Mouse (Mus musculus): ENCODE measurements around the gene Hfe.

Hfe gene

GRCm38 (mm10) chr13:23745381-23746161 is 34.9 kb upstream of the Hfe start, which contains the start of gene Hist1h3c:
Gene Hist1h3c, minus strand, starts transcription at chr13:23745602.
- TF ChIP-seq NANOG (IDR thresholded peaks at IDR 0.05; ENCODE audit: borderline replicate concordance, low read length) (no peak), POU5F1 (IDR thresholded peaks at IDR 0.05; ENCODE audit: borderline replicate concordance, low read length) (no peak), CTCF (conservative IDR thresholded peaks at IDR 0.05; ENCODE audit: low read length) (no peak)
- Histone ChIP-seq H3K36me3 (ENCODE audit: insufficient read depth, low read length) (no peaks in the 10 kb centered on the region), H3K27me3 (ENCODE audit: insufficient read depth, low read length) (no peaks in the 10 kb centered on the region), H3K4me3 (replicated peaks; ENCODE audit: low read length) (peak within 1 kb of the TSS; percentile 75), H3K4me1 (replicated peaks; ENCODE audit: low read depth, low read length) (peaks cover 46% of the 10 kb centered on the region), H3K9me3 (ENCODE audit: low read length) (no peaks in the 10 kb centered on the region)

DNA sequence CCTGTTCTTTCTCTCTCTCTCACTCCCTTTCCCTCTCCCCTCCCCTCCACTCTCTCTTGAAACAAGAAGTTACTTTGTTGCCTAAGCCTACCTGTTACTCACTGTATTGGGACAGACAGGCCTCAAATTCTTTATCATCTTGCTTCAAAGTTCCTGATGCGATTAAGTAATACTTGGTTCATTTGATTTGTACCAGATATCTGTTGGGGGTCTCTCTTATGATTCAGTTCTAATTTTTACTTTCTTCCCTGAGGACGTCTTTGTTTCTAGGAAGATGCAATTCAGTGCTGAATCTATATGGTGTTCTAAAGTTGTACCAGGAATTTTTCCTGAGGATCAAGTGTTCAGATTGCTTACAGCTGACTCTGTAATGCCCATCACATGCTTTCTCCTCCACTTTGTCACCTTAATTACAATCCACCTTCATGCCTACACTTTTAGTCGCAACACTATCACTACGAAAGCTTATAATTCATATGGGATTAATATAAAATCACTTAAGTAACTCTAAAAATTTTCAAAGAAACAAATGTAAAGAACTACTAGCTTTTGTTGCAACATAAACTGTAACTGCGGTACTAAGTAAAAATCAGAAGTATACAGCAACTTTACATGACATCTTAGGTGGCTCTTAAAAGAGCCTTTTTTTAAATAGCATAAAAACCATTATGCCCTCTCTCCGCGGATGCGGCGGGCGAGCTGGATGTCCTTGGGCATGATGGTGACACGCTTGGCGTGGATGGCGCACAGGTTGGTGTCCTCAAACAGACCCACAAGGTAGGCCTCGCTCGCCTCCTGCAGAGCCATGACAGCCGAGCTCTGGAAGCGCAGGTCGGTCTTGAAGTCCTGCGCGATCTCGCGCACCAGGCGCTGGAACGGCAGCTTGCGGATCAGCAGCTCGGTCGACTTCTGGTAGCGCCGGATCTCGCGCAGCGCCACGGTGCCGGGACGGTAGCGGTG is 34.0 kb upstream of the Hfe start:
- TF ChIP-seq NANOG (IDR thresholded peaks at IDR 0.05; ENCODE audit: borderline replicate concordance, low read length), result no peak
- no peak for TF ChIP-seq CTCF (conservative IDR thresholded peaks at IDR 0.05; ENCODE audit: low read length)
- no peak for TF ChIP-seq POU5F1 (IDR thresholded peaks at IDR 0.05; ENCODE audit: borderline replicate concordance, low read length)
- no peaks in the 10 kb centered on the region for H3K36me3 ChIP-seq (ENCODE audit: insufficient read depth, low read length)
- H3K27me3 ChIP-seq (ENCODE audit: insufficient read depth, low read length), result no peaks in the 10 kb centered on the region
- H3K9me3 ChIP-seq (ENCODE audit: low read length), result no peaks in the 10 kb centered on the region
- H3K4me3 ChIP-seq (replicated peaks; ENCODE audit: low read length), result peak overlapping the region; percentile 73
- H3K4me1 ChIP-seq (replicated peaks; ENCODE audit: low read depth, low read length), result peaks cover 38% of the 10 kb centered on the region

- no peak for TF ChIP-seq CTCF (conservative IDR thresholded peaks at IDR 0.05; ENCODE audit: low read length)
- no peak for TF ChIP-seq NANOG (IDR thresholded peaks at IDR 0.05; ENCODE audit: borderline replicate concordance, low read length)
- TF ChIP-seq POU5F1 (IDR thresholded peaks at IDR 0.05; ENCODE audit: borderline replicate concordance, low read length), result no peak
- Histone ChIP-seq H3K4me1 (replicated peaks; ENCODE audit: low read depth, low read length) (peaks cover 30% of the 10 kb centered on the region), H3K9me3 (ENCODE audit: low read length) (no peaks in the 10 kb centered on the region), H3K27me3 (ENCODE audit: insufficient read depth, low read length) (no peaks in the 10 kb centered on the region), H3K4me3 (replicated peaks; ENCODE audit: low read length) (peak overlapping the region; percentile 73), H3K36me3 (ENCODE audit: insufficient read depth, low read length) (no peaks in the 10 kb centered on the region)
These were observed 33.3 kb upstream of the Hfe start for GRCm38 (mm10) chr13:23743963-23744362.

DNA sequence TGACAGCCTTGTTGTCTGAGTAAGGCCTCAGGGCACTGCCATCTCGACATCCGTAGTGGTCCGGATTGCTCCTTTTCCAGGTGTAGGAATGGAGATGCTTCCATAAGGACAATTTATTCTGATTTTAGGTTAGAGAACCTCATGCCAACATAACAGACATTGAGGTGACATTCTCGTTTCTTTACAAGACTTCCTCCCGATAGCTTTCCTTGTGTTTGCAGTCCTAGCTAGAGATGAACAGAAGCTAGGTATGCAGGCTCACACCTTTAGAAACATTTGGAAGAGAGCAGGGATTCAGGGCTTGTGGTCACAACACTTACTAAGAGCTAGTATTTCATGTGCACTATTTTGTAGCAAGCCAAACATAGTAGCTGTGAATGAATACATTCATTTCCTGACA is 32.6 kb upstream of the Hfe start:
- Histone ChIP-seq H3K4me3 (replicated peaks; ENCODE audit: low read length) (peak overlapping the region; percentile 73), H3K27me3 (ENCODE audit: insufficient read depth, low read length) (no peaks in the 10 kb centered on the region), H3K9me3 (ENCODE audit: low read length) (no peaks in the 10 kb centered on the region), H3K4me1 (replicated peaks; ENCODE audit: low read depth, low read length) (peaks cover 23% of the 10 kb centered on the region), H3K36me3 (ENCODE audit: insufficient read depth, low read length) (no peaks in the 10 kb centered on the region)
- TF ChIP-seq CTCF (conservative IDR thresholded peaks at IDR 0.05; ENCODE audit: low read length), result no peak
- no peak for TF ChIP-seq NANOG (IDR thresholded peaks at IDR 0.05; ENCODE audit: borderline replicate concordance, low read length)
- TF ChIP-seq POU5F1 (IDR thresholded peaks at IDR 0.05; ENCODE audit: borderline replicate concordance, low read length), result no peak

GRCm38 (mm10) chr13:23742007-23742406 is 31.4 kb upstream of the Hfe start:
- H3K4me1 ChIP-seq (replicated peaks; ENCODE audit: low read depth, low read length), result peaks cover 28% of the 10 kb centered on the region
- peak overlapping the region; percentile 46; the same call in 1 of the 2 replicates for H3K4me3 ChIP-seq (replicated peaks; ENCODE audit: low read length)
- 0 out of 2 replicates have a peak, but pooled peaks have one; percentile 52 for TF ChIP-seq POU5F1 (IDR thresholded peaks at IDR 0.05; ENCODE audit: borderline replicate concordance, low read length)
- no peak; the same call in 1 of the 2 replicates for TF ChIP-seq NANOG (IDR thresholded peaks at IDR 0.05; ENCODE audit: borderline replicate concordance, low read length)
- no peaks in the 10 kb centered on the region for H3K9me3 ChIP-seq (ENCODE audit: low read length)
- no peaks in the 10 kb centered on the region for H3K36me3 ChIP-seq (ENCODE audit: insufficient read depth, low read length)
- no peaks in the 10 kb centered on the region for H3K27me3 ChIP-seq (ENCODE audit: insufficient read depth, low read length)

DNA sequence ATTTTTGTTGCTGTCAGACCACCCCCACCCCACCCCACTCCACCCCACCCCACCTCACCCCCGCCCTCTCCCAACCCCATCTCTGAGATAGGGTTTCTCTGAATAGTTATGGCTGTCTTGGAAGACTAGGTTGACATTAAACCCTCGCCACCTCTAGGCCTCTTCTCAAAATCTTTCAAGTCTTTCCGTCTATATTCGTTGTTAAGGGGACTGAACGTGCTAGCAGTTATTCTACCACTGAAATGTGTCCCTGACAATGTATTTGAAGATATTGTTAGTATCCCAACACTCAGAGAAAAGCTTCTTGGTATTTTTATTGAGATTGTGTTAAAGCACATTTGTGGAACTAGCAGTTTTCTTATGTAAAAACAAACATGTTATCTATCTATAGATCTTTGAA is 30.3 kb upstream of the Hfe start:
- Histone ChIP-seq H3K36me3 (ENCODE audit: insufficient read depth, low read length) (no peaks in the 10 kb centered on the region), H3K27me3 (ENCODE audit: insufficient read depth, low read length) (no peaks in the 10 kb centered on the region), H3K4me1 (replicated peaks; ENCODE audit: low read depth, low read length) (peaks cover 29% of the 10 kb centered on the region), H3K4me3 (replicated peaks; ENCODE audit: low read length) (peak overlapping the region; percentile 46; the same call in 1 of the 2 replicates), H3K9me3 (ENCODE audit: low read length) (no peaks in the 10 kb centered on the region)
- TF ChIP-seq CTCF (conservative IDR thresholded peaks at IDR 0.05; ENCODE audit: low read length) (no peak), NANOG (IDR thresholded peaks at IDR 0.05; ENCODE audit: borderline replicate concordance, low read length) (no peak), POU5F1 (IDR thresholded peaks at IDR 0.05; ENCODE audit: borderline replicate concordance, low read length) (no peak)

- TF ChIP-seq POU5F1 (IDR thresholded peaks at IDR 0.05; ENCODE audit: borderline replicate concordance, low read length), result no peak
- no peak for TF ChIP-seq NANOG (IDR thresholded peaks at IDR 0.05; ENCODE audit: borderline replicate concordance, low read length)
- TF ChIP-seq CTCF (conservative IDR thresholded peaks at IDR 0.05; ENCODE audit: low read length), result no peak
- H3K27me3 ChIP-seq (ENCODE audit: insufficient read depth, low read length), result no peaks in the 10 kb centered on the region
- no peaks in the 10 kb centered on the region for H3K36me3 ChIP-seq (ENCODE audit: insufficient read depth, low read length)
- no peaks in the 10 kb centered on the region for H3K9me3 ChIP-seq (ENCODE audit: low read length)
- H3K4me3 ChIP-seq (replicated peaks; ENCODE audit: low read length), result peak overlapping the region; percentile 81
- H3K4me1 ChIP-seq (replicated peaks; ENCODE audit: low read depth, low read length), result peaks cover 29% of the 10 kb centered on the region
These were observed 29.7 kb upstream of the Hfe start for GRCm38 (mm10) chr13:23740256-23740840.

GRCm38 (mm10) chr13:23739922-23740252 is 29.2 kb upstream of the Hfe start:
- Histone ChIP-seq H3K27me3 (ENCODE audit: insufficient read depth, low read length) (no peaks in the 10 kb centered on the region), H3K4me1 (replicated peaks; ENCODE audit: low read depth, low read length) (peaks cover 29% of the 10 kb centered on the region), H3K4me3 (replicated peaks; ENCODE audit: low read length) (peak overlapping the region; percentile 81), H3K9me3 (ENCODE audit: low read length) (no peaks in the 10 kb centered on the region), H3K36me3 (ENCODE audit: insufficient read depth, low read length) (no peaks in the 10 kb centered on the region)
- TF ChIP-seq NANOG (IDR thresholded peaks at IDR 0.05; ENCODE audit: borderline replicate concordance, low read length) (no peak), CTCF (conservative IDR thresholded peaks at IDR 0.05; ENCODE audit: low read length) (no peak), POU5F1 (IDR thresholded peaks at IDR 0.05; ENCODE audit: borderline replicate concordance, low read length) (no peak)
